Mouse (Mus musculus) bone marrow macrophage, adult 2 months (primary cell): ENCODE measurements around the gene Olfr1501.

Source experiments
- CTCF ChIP-seq: IDR thresholded peaks from 2 replicates; pipeline ENCODE4 v1.5.1; 2012; ENCODE audit warnings: low read depth, mild to moderate bottlenecking, low read length, moderate library complexity
- POLR2A ChIP-seq: IDR thresholded peaks from 2 replicates; pipeline ENCODE4 v1.6.1; 2012; ENCODE audit warnings: mild to moderate bottlenecking, low read depth, low read length, borderline replicate concordance

DNA sequence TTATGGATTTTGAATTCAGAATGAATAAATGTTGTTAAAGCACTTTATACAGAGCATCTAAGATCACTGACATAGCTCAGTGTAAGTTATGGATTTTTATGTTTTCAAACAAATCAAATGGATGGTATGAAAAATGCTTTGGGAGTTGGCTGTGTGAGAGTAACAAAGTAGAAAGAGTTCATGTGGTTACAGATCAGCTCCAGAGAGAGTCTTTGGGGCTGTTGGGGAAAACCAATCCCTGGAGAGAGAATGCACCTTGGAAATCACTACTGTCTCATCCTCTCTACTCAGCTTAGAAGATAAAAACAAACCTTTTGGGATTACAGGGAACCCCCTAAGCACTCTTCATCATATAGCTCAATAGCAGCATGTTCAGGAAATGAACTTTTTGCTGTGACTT lies 31.1 kb downstream of the Olfr1501 start, which contains the start of gene Olfr1499:
- TF ChIP-seq CTCF = no peak
- no peak for TF ChIP-seq POLR2A
